Mouse (Mus musculus): ENCODE measurements around the gene Usp6nl.

The Usp6nl gene

GRCm38 (mm10) chr2:6478361-6478965 is 156.0 kb downstream of the Usp6nl start:
- DNase-seq: no peak

- DNase-seq: peak in 1 of 2 experiments; percentile 24
Measured at GRCm38 (mm10) chr2:6478966-6479391, 156.5 kb downstream of the Usp6nl start.

- no peak for DNase-seq
Measured at GRCm38 (mm10) chr2:6479620-6480019, 157.2 kb downstream of the Usp6nl start.

- no peak for DNase-seq
Measured at GRCm38 (mm10) chr2:6481966-6482365, 159.5 kb downstream of the Usp6nl start.

GRCm38 (mm10) chr2:6482411-6482810 is 159.9 kb downstream of the Usp6nl start:
- no peak for DNase-seq

- no peak for DNase-seq
Measured at GRCm38 (mm10) chr2:6483081-6483992, 160.9 kb downstream of the Usp6nl start.

- no peak for DNase-seq
Measured at GRCm38 (mm10) chr2:6484179-6484578, 161.7 kb downstream of the Usp6nl start.

GRCm38 (mm10) chr2:6487566-6488488 is 165.4 kb downstream of the Usp6nl start:
- DNase-seq: peak; percentile 71 to 72

GRCm38 (mm10) chr2:6488489-6489056 is 166.1 kb downstream of the Usp6nl start:
- DNase-seq: peak in 1 of 2 experiments; percentile 41

- no peak for DNase-seq
Measured at GRCm38 (mm10) chr2:6490076-6490475, 167.6 kb downstream of the Usp6nl start.

- no peak for DNase-seq
Measured at GRCm38 (mm10) chr2:6490870-6491269, 168.4 kb downstream of the Usp6nl start.

- DNase-seq: no peak
Measured at GRCm38 (mm10) chr2:6493886-6494285, 171.4 kb downstream of the Usp6nl start.
